Mouse (Mus musculus) cerebellum, postnatal 14 days (tissue): ENCODE data around the gene Tbx1.
"Not testable (repeated sequence)": the region's sequence is repeated elsewhere in the genome, so short reads cannot be mapped to it uniquely, and the experiment has no call there.

Experiments used
- DNase-seq, 2 experiments: peaks; one replicate each; pipeline ENCODE4 v3.0.0; 2021; ENCODE audit warnings: mixed read lengths in 2 of 2

Gene Tbx1

DNA sequence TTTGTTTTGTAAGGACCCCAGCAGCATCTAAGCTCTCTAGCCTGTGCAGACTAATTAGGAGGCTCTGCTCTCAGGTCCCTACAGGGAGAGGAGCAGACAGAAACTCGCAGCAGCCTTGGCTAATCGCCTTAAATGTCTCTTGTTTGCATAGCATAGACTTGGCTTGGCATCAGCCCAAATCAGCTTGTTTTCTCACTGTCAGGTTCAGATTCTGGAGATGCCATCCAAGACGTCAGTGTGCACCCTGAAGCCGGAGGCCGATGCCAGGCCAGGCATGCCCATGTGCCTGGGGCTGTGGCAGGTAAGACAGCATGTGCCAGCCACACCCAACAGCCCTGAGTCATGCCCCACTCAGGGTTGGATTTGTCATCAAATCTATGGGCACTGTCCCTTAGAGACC, 42.6 kb downstream of the Tbx1 start:
- DNase-seq, result peak in 1 of 2 experiments; percentile 20

DNA sequence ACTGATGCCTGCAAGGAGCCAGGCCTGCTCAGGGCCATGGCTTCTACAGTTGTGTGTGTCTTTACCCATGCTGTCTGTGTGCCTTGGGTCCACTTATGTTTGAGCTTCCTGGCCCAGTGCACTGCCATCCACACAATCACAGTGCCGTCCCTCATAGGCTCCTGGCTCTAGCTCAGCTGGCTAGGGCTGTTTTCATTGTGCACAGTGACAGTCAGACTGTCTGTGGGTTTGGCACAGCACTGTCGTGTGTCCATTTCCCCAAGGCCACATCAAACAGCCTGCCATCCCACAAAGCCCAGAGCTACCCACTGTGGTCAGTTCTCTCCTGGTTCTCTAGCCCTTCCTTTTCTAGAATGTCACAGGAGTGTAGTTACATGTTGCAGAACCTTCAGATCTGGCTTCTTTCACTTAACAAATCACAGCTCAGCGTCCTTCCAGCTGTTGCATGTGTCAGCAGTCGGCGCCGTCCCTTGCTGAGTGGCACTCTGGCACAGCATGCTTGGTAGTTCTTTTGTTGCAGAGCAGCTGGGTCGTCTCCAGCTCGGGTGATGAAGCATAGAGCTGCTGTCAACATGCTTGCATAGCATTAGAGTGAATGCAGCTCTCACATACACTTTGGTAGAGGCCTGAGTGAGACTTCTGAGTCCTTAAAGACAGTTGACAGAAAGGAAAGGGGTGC, 47.2 kb downstream of the Tbx1 start:
- no peak for DNase-seq

DNA sequence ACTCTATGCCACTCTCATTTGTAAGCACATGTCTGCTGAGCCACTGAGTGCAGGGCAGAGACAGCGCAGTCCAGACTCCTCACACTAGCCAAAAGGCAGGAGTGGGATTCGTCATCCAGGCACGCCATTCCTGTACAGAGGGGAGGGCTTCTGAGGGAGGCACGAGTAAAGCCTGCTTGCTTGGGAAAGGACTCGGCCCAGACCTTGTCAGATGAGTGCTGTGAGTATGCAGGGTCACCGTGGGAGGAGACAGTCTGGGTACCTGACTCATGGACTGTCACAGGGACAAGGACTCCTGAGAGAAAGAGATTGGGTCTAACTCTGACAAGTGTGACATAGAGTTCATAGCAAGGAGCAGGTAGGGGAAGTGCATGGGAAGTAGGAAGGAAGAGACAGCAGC, 51.2 kb downstream of the Tbx1 start:
- DNase-seq, result no peak

DNA sequence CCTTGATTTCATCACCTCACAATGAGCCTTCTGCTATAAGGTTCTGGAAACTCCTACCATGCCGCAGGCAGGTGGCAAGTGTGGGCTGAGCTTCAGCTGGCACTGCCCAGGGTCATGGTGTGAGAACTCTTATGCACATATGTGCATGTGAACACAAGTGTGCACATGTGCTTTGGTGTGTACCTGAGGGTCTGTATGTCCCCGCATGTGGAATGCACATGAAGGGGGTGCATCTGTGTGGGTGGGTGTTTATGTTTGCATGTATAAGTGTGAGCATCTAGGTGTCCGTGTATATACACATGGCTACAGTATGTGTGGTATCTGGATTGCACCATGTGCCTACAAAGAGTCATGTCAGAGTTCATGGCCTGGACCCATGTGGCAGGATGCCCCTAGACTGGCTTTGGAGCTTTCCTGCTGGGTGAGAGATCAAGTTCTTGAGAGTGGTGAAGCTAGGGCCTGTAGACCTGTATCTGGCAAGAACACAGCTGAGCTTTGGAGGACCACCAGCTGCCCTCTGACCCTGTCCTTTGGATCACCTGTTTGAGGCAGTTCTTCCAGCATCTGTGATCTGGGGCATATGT, 53.0 kb downstream of the Tbx1 start:
- DNase-seq, result no peak

DNA sequence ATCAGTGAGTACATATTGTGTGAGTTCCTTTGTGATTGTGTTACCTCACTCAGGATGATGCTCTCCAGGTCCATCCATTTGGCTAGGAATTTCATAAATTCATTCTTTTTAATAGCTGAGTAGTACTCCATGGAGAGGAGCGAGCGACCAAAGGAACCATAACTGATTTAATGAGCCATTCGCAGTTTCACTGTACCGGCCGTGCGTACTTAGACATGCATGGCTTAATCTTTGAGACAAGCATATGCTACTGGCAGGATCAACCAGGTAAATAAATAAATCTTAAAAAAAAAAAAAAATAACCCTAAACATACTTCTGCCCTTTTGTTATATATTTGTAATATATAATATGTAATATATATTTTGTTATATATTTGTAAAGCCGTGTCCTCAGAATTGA, 57.4 kb downstream of the Tbx1 start:
- not testable (repeated sequence) for DNase-seq
